Mouse (Mus musculus): ENCODE data around the gene Igsf9b.

Gene Igsf9b

DNA sequence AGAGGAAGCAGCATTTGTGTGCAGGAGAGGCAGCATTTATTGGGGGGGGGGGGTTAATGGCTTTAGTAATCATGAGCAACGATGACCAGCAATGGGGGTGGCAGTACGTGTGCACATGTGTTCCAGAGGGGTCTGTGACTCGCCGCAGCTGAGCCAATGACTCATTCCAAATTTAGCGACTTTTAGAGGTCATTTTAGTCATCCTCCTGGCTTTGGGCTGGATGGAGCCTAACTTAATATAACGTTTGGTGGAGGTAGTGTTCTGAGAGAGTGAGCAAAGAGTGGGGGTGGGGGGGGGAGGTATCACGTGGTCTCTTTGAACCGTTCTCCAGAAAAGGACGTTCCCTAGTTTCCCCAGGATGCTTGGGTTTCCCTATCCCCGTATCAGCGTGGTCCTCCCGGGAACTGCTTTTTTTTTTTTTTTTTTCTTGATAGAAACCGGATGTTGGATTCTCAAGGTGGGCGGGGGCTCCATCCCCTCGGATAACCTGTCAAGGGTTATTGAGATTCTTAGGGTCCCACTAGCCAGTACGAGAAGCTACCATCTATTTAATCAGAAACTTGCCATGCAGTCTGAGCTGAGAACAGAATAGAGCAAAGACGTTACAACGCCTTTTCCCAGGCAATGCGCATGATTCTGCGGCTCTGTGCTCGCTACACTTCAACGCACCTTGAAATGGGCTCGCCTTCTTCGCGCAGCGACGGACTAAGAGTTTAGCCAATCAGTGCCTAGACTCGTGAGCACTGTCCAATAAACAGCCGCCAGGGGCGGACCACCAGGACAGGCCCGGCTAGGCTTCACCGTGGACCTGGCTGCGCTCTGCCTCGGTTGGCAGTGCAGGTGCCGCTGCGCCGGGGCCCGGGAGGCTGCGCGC is at the start of gene Igsf9b:
Gene Igsf9b, plus strand, starts transcription at position 794 of the 875 bp plus-strand sequence.
- DNase-seq (ENCODE audit: low spot score in 2 of 2): peak; percentile 92 to 95

DNA sequence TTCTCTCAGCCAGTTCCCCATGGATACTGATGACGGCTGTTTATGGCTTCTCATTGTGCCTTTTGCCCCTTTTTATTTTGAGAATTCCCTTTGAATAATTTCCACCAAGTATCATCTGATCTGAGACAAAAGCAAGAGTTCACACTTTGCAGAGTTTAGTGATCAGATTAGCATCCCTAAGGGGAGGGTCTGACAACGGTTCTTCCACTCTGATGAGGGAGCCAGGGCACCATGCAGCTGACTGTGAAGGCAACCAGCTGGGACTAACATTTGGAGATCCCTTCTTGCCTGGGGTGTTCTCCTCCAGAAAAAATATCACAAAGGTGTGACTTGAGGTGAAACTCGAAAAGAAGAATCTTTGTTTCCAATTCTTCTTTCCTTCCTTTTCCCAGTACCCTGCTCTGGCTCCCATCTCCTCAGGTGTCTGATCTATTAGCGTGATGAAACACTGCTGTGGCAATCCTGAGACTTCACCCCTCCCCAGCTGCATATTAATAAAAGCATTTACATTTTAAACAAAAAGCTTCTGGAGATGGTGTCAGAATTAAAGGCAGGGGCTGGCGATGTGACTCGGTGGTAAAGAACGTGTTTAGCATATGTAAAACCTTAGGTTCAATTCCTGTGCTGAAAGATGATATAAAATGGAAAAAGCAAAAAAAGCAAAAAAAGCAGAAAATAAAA is 46.8 kb upstream of the Igsf9b start:
- DNase-seq (ENCODE audit: low spot score in 2 of 2): no peak

DNA sequence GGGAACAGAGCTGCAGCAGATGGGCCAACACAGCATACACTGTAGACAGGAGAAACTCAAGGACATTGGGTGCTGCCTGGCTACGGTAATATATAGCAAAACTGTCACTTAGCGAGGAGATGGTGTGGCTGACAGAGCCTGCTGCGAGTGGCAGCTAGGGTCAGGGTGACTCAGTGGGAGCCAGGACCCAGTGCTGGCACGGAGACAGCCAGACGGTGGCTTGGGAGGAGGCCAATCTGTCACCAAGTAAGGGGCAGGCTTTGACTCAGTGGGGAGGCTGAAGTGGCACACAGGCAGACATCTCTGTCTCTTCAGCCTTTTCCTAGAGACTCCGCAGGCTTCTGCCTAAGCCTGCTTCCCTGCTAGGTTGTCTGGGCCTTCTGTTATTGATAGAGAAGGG is 42.5 kb upstream of the Igsf9b start:
- DNase-seq (ENCODE audit: low spot score in 2 of 2): peak; percentile 20 to 52

DNA sequence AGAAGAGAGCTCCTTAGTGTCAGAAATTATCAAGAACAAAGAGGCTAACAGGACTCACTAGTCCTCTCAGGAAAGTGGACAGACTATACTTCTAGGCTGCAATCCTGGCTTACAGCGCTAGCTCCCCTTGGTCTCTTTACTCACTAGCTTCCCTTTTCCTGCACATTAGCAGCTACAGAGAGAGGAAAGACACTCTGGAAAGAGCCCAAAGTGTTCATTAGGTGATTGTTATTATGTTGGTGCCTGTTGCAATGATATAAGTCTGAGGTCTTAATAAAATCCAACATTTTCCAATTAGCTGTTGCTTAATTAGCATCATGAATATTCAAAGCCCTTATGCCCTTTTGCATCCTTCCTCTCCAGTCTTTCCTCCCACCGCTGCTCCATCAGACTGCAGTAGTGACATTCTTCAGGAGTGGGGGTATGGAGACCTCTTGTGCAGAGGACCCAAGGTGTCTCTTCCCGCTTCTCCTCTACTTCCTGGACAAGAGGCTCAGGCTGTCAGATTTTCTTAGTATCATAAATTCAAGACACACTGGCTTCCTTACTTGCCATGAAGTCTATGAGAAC is 38.5 kb upstream of the Igsf9b start:
- no peak for DNase-seq (ENCODE audit: low spot score in 2 of 2)

DNA sequence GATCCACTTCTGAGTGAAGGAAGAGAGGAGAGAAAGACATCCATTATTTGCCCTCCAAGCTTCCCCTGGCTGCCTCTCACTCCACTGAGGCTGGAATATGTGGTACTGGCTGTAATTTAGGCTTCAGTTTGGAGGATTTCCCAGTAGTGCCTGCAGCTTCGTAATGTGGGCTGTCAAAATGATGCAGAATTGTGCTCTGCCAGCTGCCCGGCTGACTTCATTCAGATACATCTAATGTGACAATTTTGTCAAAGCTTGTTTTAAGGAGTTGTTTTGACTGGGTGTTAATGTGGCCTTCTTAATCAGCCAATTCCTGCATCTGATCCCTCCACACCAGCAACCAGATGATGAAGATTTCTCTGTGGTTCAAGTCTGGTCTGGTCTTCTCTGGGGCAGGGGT is 37.1 kb upstream of the Igsf9b start:
- DNase-seq (ENCODE audit: low spot score in 2 of 2): no peak

DNA sequence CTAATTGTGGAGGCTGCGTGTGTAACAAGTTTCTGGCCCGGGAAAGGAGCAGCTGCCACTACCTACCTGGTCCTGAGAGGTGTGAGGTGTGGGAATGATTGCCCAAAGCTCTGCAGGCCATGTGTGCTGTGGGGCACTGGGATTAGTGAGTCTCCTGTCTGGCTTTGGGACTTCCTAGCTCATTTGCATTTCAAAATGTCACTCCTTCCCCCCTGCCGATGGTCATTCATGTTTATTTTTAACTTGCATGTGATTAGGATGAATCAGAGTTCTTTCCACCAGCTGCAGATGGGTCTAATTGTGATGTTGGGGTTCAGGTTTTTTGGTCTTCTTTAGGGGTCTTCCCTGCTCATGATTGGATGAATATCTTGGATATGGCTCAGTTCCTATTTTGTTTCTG is 34.0 kb upstream of the Igsf9b start:
- DNase-seq (ENCODE audit: low spot score in 2 of 2): no peak

DNA sequence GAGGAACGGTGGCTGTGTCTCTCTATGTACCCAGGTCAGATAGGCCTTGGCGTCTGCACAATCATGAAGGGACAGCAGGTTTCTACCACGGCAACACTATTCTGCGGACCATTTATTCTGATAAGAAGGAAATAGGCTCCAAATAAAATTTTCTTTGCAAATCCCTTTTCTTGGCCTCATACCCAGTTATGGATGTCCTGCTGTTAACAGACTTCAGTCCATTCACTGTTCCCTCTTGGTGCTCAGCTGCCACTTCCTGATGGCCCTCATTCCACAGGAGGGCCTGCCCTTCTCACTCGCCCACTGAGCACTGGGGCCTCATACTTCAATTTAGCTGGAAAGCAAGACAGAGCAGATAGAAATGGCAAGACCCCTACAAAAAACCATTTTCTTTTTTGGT is 31.1 kb upstream of the Igsf9b start:
- no peak for DNase-seq (ENCODE audit: low spot score in 2 of 2)

DNA sequence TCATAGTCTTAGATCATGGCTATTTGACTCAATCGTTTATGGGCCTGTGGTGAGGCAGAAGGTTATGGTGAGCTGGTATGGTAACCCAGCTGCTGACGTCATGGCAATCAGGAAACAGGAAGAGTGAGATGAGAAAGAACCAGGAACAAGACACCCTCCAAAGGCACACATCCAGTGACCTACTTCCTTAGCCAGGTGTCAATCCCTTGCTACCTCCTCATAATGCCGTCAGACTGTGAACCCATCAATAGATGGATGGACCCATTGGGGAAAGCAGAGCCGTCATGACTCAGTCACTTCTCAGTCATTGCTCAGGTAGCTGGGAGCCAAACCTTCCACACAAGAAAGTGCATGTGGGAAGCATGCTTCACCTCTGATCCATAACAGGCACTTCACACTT is 30.5 kb upstream of the Igsf9b start:
- no peak for DNase-seq (ENCODE audit: low spot score in 2 of 2)

DNA sequence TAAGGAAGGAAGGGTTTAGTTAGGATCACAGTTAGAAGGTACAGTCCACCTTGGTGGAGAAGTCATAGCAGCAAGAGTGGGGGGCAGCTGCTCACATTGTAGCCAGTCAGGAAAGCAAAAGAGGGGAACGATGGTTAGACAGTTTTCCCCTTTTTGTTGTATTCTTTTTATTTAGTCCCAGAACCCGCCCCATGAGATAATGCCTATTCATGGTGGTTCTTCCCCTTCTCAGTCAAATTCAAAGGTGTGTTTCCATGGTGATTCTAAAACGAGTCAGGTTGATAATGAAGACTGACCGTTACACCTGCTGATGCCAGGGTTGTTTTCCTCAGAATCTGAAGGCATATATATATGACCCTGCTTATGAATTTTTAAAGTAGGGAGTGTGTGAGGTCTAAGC is 29.7 kb upstream of the Igsf9b start:
- DNase-seq (ENCODE audit: low spot score in 2 of 2): no peak

DNA sequence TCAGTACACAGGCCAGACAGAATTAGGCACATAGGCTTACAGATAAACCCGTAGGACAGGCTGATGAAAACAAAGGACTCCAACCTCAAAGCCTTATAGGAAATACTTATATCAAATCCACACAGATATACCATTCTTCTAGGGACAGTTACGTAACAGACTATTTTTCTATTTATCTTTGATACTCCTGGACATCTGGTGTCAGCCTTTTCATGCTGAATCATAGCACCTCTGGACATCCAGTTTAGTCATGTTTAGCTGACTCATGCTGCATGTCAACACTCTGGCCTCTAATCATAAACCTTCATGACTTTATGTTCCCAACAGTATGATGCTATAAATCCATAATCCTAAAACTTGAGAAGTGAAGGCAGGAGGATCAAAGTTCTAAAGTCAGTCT is 29.1 kb upstream of the Igsf9b start:
- DNase-seq (ENCODE audit: low spot score in 2 of 2): no peak

DNA sequence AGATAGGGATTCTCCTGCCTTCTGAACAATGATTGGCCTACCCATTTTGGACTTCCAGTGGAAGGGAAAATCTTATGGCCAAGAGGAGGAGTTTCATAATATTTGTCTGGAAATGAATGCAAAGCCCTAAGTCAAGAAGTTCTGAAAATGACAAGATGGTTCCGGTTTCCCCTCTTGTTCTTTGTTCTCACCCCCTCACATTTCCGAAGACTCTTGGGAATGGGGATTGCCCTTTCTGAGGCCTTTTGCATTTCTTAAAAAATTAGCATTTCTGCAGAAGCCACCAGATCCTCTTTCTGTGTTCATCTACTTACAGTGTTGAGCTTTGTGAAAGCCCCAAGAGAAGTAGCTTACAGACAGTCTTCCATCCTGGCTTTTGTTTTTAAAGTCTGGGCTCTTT is 27.1 kb upstream of the Igsf9b start:
- DNase-seq (ENCODE audit: low spot score in 2 of 2): no peak

DNA sequence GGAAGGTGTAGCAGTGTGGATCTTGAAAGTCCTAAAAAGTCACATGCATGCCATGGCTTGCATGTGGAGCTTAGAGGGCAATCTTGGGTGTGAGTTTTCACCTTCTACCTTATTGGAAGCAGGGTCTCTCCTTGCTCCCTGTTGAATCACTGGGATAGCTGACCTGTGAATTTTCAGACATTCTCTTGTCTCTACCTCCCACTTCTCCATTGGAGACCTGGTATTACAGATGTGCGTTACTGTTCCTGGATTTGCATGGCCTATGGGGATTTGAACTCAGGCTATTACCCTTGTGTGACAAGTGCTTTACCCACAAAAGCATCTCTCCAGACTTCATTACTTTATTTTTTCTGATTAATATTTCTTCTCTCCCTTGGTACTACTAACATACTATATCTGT is 26.1 kb upstream of the Igsf9b start:
- no peak for DNase-seq (ENCODE audit: low spot score in 2 of 2)

DNA sequence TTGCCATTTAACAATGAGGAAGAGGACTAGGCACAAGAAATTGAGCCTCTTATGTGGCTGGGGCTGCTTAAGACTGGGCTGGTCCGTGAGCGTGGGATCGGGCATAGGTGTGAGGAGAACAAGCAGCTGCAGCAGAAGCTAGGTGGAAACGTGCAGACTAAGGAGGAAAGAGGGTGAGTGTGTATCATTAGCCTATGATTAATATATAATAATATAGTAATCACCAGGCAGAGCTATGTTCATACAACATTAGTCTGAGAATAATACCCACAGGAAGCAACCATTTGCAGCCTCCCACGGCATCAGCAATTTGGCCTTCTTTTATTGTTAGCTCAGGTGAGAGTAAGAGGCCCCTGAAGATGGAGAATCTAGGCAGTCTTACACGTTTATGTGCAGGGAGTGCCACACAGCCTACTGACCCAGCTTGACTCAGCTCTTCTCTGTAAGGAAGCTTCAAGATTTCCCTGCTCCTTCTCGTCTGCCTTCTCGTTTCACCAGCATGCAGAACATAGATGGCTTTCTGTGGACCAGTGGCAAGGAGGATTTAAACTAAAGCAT is 22.6 kb upstream of the Igsf9b start:
- no peak for DNase-seq (ENCODE audit: low spot score in 2 of 2)

DNA sequence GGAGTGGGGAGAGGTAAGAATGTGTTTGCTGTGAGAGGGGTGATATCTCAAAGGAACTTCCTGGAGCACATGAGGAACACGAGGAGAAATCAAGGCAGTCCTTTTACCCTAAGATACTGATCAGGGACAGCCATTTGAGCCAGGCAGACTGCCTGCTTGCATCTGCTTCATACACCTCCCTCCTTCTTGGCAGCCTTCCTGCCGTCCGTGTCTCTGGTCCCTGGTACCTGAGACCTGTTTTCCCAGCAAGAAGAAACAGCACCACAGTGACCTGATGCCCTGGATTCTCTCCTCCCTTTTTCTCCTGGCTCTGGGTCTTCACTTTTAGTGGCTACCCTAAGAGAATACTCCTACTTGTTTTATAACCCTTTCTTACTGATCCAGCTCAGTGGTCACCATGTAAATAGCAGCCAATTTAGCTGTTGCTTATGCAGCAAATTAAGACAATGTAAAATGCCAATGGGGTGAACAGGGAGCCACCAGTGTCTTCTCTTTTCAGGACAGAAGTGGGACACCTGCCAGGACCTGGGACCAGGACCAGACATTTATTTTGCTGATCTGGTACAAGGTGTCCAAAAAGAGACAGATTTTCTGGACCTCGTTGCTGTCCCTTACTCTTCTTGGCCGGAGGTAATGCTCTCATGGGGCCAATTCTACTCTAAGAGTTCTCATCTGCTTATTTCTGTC is 21.5 kb upstream of the Igsf9b start:
- no peak for DNase-seq (ENCODE audit: low spot score in 2 of 2)

DNA sequence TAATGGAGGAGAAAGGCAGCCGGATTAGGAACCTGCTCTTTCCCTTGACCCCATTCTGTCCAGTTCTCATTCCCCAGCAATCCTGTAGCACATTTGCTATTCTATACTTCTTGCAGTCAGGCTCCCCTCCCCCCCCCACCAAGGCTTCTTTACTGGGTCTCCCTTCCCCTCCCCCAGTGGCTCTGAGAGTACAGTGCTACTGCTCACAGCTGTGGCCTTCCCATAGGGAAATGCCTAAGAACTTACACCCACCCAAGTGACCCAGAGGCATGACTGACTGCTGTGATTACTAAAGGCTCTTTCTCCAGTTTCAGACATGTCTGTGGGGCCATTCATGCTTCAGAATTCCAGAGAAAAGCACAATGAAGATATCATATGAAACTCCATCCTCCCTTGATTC is 20.0 kb upstream of the Igsf9b start:
- no peak for DNase-seq (ENCODE audit: low spot score in 2 of 2)

DNA sequence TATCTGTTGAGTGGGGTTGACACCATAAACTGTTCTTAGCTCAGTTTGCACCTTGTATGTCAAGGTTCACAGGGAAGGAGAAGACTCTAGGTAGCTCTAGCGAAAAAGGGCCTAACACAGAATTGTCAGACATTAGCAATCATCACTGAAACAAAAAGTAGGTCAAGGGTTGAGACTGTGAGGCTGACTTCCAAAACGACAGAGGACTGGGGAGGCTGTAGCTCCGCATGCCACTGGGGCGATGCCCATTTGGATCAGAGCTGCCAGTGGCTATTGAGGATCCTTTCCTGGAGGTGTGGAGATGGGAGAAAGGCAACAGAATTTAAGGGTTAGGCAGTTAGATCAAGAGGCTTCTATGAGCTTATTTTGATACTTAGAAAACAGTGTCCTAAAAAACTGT is 18.0 kb upstream of the Igsf9b start:
- DNase-seq (ENCODE audit: low spot score in 2 of 2): no peak

DNA sequence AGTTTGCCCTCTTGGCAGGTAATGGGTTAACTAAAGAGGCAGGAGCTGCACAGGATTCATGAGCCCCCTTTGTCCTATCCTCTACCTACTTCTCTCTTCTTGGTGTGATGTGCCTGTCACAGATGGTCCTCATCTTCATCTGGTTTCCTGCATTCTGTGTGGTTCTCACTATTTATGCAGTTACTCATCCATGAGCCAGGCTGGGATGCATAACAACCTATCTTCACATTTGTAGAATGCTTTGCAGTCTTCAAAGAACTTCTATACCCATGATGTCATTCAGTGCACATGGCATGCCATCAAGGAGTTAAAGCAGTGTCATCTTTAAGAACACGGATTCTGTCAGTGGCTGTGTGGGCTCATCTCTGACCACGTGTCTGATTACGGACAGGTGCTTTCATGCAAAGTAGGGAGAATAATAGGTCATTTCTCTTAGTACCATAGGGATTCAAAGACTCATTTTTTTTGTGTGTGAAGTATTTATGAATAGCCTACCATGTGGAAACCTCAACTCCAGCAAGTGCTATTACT is 13.2 kb upstream of the Igsf9b start:
- DNase-seq (ENCODE audit: low spot score in 2 of 2): no peak

DNA sequence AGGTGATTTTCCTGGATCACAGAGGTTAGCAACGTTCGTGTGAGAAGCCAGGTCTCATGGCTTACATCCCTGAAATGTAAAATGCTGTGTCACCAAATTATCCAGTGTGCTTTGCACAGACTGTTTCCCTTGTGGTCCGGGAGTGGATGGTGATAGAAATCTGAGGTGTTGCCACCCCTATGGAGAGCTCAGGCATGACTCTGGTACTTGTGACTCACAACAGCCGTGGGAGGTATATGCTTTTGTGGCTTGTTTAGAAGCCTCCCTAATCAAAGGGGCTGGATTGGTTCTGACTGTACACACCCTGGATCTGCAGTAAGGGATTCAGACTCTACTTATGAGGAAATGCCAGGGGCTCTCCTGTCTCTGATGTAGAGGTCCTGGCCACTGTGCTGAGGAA is 12.7 kb upstream of the Igsf9b start:
- DNase-seq (ENCODE audit: low spot score in 2 of 2): no peak

DNA sequence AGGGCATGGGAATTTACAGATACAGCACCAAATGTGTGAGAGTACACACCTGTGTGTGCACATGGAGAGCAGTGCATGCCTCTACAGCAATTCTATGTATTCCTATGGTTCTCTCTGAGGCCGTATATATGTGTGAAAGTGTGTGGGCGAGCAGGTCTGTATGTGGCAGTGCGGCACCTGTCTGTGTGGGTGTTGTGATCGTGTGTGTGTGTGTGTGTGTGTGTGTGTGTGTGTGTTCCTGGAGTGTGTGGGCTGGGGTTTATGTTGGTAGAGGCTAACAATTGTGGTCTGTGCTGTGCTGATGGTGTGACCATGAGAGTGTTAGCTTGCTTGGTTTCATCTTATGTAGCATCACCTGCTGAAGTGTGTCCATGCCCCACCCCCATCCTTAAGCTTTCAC is 12.1 kb upstream of the Igsf9b start:
- DNase-seq (ENCODE audit: low spot score in 2 of 2): no peak

DNA sequence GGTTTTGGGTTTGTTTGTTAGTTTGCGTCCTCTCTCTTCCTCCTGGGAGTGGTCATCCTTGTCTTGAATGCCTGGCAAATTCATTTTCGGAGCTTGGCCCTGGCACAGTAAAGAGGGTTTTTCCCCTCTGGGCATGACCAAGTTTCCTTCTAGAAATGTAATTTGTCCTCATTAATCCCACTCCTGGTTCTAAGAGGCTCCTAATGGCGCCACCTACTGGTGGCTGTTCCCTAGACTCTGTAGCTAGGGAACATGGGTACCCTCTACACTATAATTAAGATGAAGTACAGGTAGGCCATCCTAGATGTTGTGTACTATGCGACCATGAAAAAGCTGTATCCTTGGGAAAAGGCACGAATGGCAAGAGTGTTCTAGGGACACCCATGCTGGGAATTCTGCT is 11.6 kb upstream of the Igsf9b start:
- no peak for DNase-seq (ENCODE audit: low spot score in 2 of 2)

DNA sequence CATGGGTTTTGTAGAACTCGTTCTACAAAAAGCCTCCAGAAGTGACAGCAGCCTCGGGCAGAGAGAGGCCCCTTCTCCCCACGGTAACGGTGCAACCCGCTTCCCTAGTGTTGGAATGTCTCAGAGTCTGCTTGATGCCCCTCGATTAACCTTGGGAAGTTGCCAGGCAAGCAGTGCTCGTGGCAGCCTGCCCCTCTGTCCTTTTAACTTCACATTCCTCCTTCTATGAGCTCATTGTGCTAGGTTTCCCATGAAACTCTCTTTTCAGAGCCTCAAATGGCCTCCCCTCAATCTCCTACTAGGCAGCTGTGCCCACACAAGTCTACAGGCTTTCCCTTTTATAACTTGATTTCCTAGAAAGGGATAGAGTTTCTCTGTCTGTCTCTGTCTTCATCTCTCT is 10.6 kb upstream of the Igsf9b start:
- DNase-seq (ENCODE audit: low spot score in 2 of 2): no peak

All from heart, adult 9 months (tissue).